Mouse (Mus musculus) lung, postnatal 25 days (tissue): ENCODE data around the gene Nccrp1.
"Not testable (repeated sequence)": the region's sequence is repeated elsewhere in the genome, so short reads cannot be mapped to it uniquely, and the experiment has no call there.

ENCODE experiments used
- DNase-seq: peaks from one replicate; pipeline ENCODE4 v3.0.0; 2022; ENCODE audit warnings: low spot score

The Nccrp1 gene

DNA sequence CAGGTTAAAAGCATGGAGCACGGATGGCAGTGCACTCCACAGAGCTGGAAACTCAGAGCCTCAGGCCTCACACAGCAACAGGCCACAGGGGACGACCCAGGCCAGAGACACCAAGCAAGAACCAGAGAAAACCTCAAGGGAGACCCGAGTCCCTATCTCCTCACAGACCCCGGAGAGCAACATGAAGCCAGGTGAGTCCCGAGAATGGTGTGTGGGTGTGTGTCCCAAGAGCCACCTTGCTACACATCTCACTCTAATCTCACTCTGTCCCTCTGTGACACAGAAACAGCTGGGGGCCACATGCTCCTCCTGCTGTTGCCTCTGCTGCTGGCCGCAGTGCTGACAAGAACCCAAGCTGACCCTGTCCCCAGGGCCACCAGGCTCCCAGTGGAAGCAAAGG is 24.5 kb downstream of the Nccrp1 start, which contains the start of gene Ifnl3:
Gene Ifnl3, plus strand, starts transcription at position 301 of the 400 bp plus-strand sequence.
- not testable (repeated sequence) for DNase-seq

GRCm38 (mm10) chr7:28511441-28511840 is 35.6 kb downstream of the Nccrp1 start:
- DNase-seq, result no peak

- DNase-seq, result not testable (repeated sequence)
Observed at GRCm38 (mm10) chr7:28510405-28510974, 36.6 kb downstream of the Nccrp1 start, which contains the start of gene Ifnl2. Gene Ifnl2 (minus strand): TSS chr7:28510455.

GRCm38 (mm10) chr7:28509121-28509520 is 37.9 kb downstream of the Nccrp1 start:
- not testable (repeated sequence) for DNase-seq

GRCm38 (mm10) chr7:28505585-28505984 is 41.5 kb downstream of the Nccrp1 start:
- DNase-seq, result no peak

DNA sequence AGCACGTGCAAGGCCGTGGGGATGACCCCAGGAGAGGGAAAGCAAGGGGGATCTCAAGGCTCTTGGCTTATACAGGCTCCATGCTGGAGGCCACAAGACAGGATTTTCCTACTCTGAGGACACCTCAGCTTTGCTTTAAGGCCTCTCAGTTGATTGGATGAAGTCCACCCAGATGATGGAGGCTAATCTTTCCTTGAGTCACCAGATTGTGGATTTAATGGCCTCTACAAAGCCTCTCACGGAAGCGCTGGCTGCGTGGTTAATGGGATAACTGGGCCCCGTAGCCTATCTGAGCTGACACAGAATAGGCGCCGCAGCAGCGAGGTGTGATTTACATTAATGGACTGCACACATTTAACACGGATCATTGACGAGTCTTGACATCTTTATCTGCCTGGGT is 51.6 kb downstream of the Nccrp1 start:
- no peak for DNase-seq
